Mouse (Mus musculus): ENCODE results near the gene Usp4. TPM values are rescaled to one million over a fixed set of nuclear protein-coding genes. Genes with fewer than 3 reads are reported as not detected.

Usp4 gene
- polyA plus RNA-seq, 1 experiment: 70.1 TPM

- TF ChIP-seq POLR2A (IDR thresholded peaks at IDR 0.05; ENCODE audit: borderline replicate concordance, low read depth, low read length) (no peak), CTCF (IDR thresholded peaks at IDR 0.05; ENCODE audit: low read depth, low read length) (no peak)
- Histone ChIP-seq H3K27ac (ENCODE audit: insufficient read depth, low read depth, low read length) (no peak overlapping the region), H3K4me3 (ENCODE audit: insufficient read depth, low read length) (no peak overlapping the region)
Measured at GRCm38 (mm10) chr9:108379294-108379693, 31.6 kb downstream of the Usp4 start.

GRCm38 (mm10) chr9:108381382-108381781, 33.7 kb downstream of the Usp4 start:
- Histone ChIP-seq H3K4me1 (ENCODE audit: control insufficient read depth, insufficient read depth, low read length) (no peaks in the 10 kb centered on the region), H3K4me3 (ENCODE audit: insufficient read depth, low read length) (no peak overlapping the region), H3K27ac (ENCODE audit: insufficient read depth, low read depth, low read length) (no peak overlapping the region)
- TF ChIP-seq POLR2A (IDR thresholded peaks at IDR 0.05; ENCODE audit: borderline replicate concordance, low read depth, low read length): no peak
- no peak for TF ChIP-seq CTCF (IDR thresholded peaks at IDR 0.05; ENCODE audit: low read depth, low read length)

More at GRCm38 (mm10) chr9:108379294-108379693, 31.6 kb downstream of the Usp4 start:
- H3K4me1 ChIP-seq (ENCODE audit: control insufficient read depth, insufficient read depth, low read length): no peaks in the 10 kb centered on the region

GRCm38 (mm10) chr9:108385006-108385405, 37.4 kb downstream of the Usp4 start:
- TF ChIP-seq CTCF (IDR thresholded peaks at IDR 0.05; ENCODE audit: low read depth, low read length) (no peak), POLR2A (IDR thresholded peaks at IDR 0.05; ENCODE audit: borderline replicate concordance, low read depth, low read length) (no peak)
- no peak overlapping the region for H3K27ac ChIP-seq (ENCODE audit: insufficient read depth, low read depth, low read length)

GRCm38 (mm10) chr9:108386816-108387215, 39.2 kb downstream of the Usp4 start:
- TF ChIP-seq CTCF (IDR thresholded peaks at IDR 0.05; ENCODE audit: low read depth, low read length): no peak
- TF ChIP-seq POLR2A (IDR thresholded peaks at IDR 0.05; ENCODE audit: borderline replicate concordance, low read depth, low read length): no peak
- no peak overlapping the region for H3K27ac ChIP-seq (ENCODE audit: insufficient read depth, low read depth, low read length)
- H3K4me3 ChIP-seq (ENCODE audit: insufficient read depth, low read length): no peak overlapping the region

More at GRCm38 (mm10) chr9:108385006-108385405, 37.4 kb downstream of the Usp4 start:
- no peaks in the 10 kb centered on the region for H3K4me1 ChIP-seq (ENCODE audit: control insufficient read depth, insufficient read depth, low read length)
- H3K4me3 ChIP-seq (ENCODE audit: insufficient read depth, low read length): no peak overlapping the region

GRCm38 (mm10) chr9:108388601-108389000, 40.9 kb downstream of the Usp4 start:
- Histone ChIP-seq H3K27ac (ENCODE audit: insufficient read depth, low read depth, low read length) (no peak overlapping the region), H3K4me3 (ENCODE audit: insufficient read depth, low read length) (no peak overlapping the region), H3K4me1 (ENCODE audit: control insufficient read depth, insufficient read depth, low read length) (no peaks in the 10 kb centered on the region)
- TF ChIP-seq POLR2A (IDR thresholded peaks at IDR 0.05; ENCODE audit: borderline replicate concordance, low read depth, low read length): no peak
- no peak for TF ChIP-seq CTCF (IDR thresholded peaks at IDR 0.05; ENCODE audit: low read depth, low read length)

More at GRCm38 (mm10) chr9:108386816-108387215, 39.2 kb downstream of the Usp4 start:
- H3K4me1 ChIP-seq (ENCODE audit: control insufficient read depth, insufficient read depth, low read length): no peaks in the 10 kb centered on the region

GRCm38 (mm10) chr9:108389220-108389619, 41.6 kb downstream of the Usp4 start:
- Histone ChIP-seq H3K27ac (ENCODE audit: insufficient read depth, low read depth, low read length) (no peak overlapping the region), H3K4me1 (ENCODE audit: control insufficient read depth, insufficient read depth, low read length) (no peaks in the 10 kb centered on the region), H3K4me3 (ENCODE audit: insufficient read depth, low read length) (no peak overlapping the region)
- no peak for TF ChIP-seq CTCF (IDR thresholded peaks at IDR 0.05; ENCODE audit: low read depth, low read length)
- TF ChIP-seq POLR2A (IDR thresholded peaks at IDR 0.05; ENCODE audit: borderline replicate concordance, low read depth, low read length): no peak

- no peaks in the 10 kb centered on the region for H3K4me1 ChIP-seq (ENCODE audit: control insufficient read depth, insufficient read depth, low read length)
- no peak within 1 kb of the TSS for H3K27ac ChIP-seq (ENCODE audit: insufficient read depth, low read depth, low read length)
- H3K4me3 ChIP-seq (ENCODE audit: insufficient read depth, low read length): no peak within 1 kb of the TSS
- no peak for TF ChIP-seq POLR2A (IDR thresholded peaks at IDR 0.05; ENCODE audit: borderline replicate concordance, low read depth, low read length)
- TF ChIP-seq CTCF (IDR thresholded peaks at IDR 0.05; ENCODE audit: low read depth, low read length): no peak
Measured at GRCm38 (mm10) chr9:108392676-108393075, 45.0 kb downstream of the Usp4 start, which contains the start of gene 1700102P08Rik. TSS of gene 1700102P08Rik (plus strand) at chr9:108392805.

- Histone ChIP-seq H3K27ac (ENCODE audit: insufficient read depth, low read depth, low read length) (no peak overlapping the region), H3K4me3 (ENCODE audit: insufficient read depth, low read length) (no peak overlapping the region), H3K4me1 (ENCODE audit: control insufficient read depth, insufficient read depth, low read length) (no peaks in the 10 kb centered on the region)
- TF ChIP-seq CTCF (IDR thresholded peaks at IDR 0.05; ENCODE audit: low read depth, low read length) (no peak), POLR2A (IDR thresholded peaks at IDR 0.05; ENCODE audit: borderline replicate concordance, low read depth, low read length) (no peak)
Measured at GRCm38 (mm10) chr9:108394191-108394590, 46.5 kb downstream of the Usp4 start.

- Histone ChIP-seq H3K4me3 (ENCODE audit: insufficient read depth, low read length) (no peak overlapping the region), H3K4me1 (ENCODE audit: control insufficient read depth, insufficient read depth, low read length) (no peaks in the 10 kb centered on the region), H3K27ac (ENCODE audit: insufficient read depth, low read depth, low read length) (no peak overlapping the region)
- TF ChIP-seq POLR2A (IDR thresholded peaks at IDR 0.05; ENCODE audit: borderline replicate concordance, low read depth, low read length) (no peak), CTCF (IDR thresholded peaks at IDR 0.05; ENCODE audit: low read depth, low read length) (no peak)
Measured at GRCm38 (mm10) chr9:108395427-108395826, 47.8 kb downstream of the Usp4 start.

- no peak for TF ChIP-seq POLR2A (IDR thresholded peaks at IDR 0.05; ENCODE audit: borderline replicate concordance, low read depth, low read length)
- no peak for TF ChIP-seq CTCF (IDR thresholded peaks at IDR 0.05; ENCODE audit: low read depth, low read length)
- Histone ChIP-seq H3K4me3 (ENCODE audit: insufficient read depth, low read length) (no peak overlapping the region), H3K4me1 (ENCODE audit: control insufficient read depth, insufficient read depth, low read length) (no peaks in the 10 kb centered on the region), H3K27ac (ENCODE audit: insufficient read depth, low read depth, low read length) (no peak overlapping the region)
Measured at GRCm38 (mm10) chr9:108398324-108398723, 50.7 kb downstream of the Usp4 start.

All from bone marrow macrophage, adult 2 months (primary cell).